Mouse (Mus musculus) left cerebral cortex, adult 2 months (tissue): ENCODE measurements at regions not wholly inside any gene's neighbourhood (a gene's known extent, or its start where the extent isn't known, plus 50 kb on each side); places are given as distances from the start of the nearest gene placed in this dataset.

ENCODE experiments used
- DNase-seq, 2 experiments: peaks; one replicate each; pipeline ENCODE4 v3.0.0; 2021 to 2022; ENCODE audit warnings: low spot score in 2 of 2, mixed read lengths in 1 of 2; ENCODE audit errors: extremely low spot score in 1 of 2
- H3K27ac ChIP-seq: fragments of 200-600 bp; 2 replicates; pipeline ENCODE4 v1.8.1; 2022
- H3K4me3 ChIP-seq: fragments of 200-600 bp; 2 replicates; pipeline ENCODE4 v1.8.1; 2022
- CTCF ChIP-seq: fragments of 200-600 bp; IDR thresholded peaks from 2 replicates; pipeline ENCODE4 v1.8.1; 2022; ENCODE audit warnings: antibody characterized with exemption, mild to moderate bottlenecking, moderate library complexity
- intact Hi-C: fragments of 180-260 bp; cut with DNase I; formaldehyde crosslinking; loops from one replicate; pipeline ENCODE4 v1.15.1; 2025

GRCm38 (mm10) chr3:50678611-50678988, 235.2 kb upstream of the Slc7a11 start:
- Histone ChIP-seq H3K27ac (no peak overlapping the region), H3K4me3 (no peak overlapping the region)
- intact Hi-C loops = no loop called here
- no peak for TF ChIP-seq CTCF
- no peak for DNase-seq

- TF ChIP-seq CTCF = no peak
- intact Hi-C loops = no loop called here
- Histone ChIP-seq H3K4me3 (no peak overlapping the region), H3K27ac (no peak overlapping the region)
- no peak for DNase-seq
These were observed 234.7 kb upstream of the Slc7a11 start for GRCm38 (mm10) chr3:50677953-50678610.

DNA sequence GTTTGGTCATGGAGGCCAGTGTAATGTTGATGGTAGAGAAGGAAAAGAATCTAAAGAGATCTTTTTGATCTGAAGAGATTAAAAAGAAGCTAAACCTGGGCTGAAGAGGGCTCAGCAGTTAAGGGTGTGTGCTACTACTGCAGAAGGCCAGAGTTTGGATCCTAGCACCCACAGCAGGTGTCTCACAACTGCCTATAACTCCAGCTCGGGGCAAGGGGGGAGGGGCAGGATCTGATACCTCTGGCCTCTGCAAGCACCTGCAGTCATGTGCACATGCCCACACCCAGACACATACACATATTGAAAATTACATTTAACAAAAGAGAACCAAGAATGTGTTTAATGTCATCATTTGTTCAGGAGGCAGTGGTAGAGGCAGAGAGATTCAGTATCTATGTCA, 232.4 kb upstream of the Slc7a11 start:
- Histone ChIP-seq H3K4me3 (no peak overlapping the region), H3K27ac (no peak overlapping the region)
- intact Hi-C loops = no loop called here
- no peak for TF ChIP-seq CTCF
- DNase-seq = no peak

GRCm38 (mm10) chr3:50674860-50675566, 231.6 kb upstream of the Slc7a11 start:
- no peak overlapping the region for H3K27ac ChIP-seq
- no peak overlapping the region for H3K4me3 ChIP-seq
- no peak for TF ChIP-seq CTCF
- intact Hi-C loops = no loop called here
- DNase-seq = no peak

DNA sequence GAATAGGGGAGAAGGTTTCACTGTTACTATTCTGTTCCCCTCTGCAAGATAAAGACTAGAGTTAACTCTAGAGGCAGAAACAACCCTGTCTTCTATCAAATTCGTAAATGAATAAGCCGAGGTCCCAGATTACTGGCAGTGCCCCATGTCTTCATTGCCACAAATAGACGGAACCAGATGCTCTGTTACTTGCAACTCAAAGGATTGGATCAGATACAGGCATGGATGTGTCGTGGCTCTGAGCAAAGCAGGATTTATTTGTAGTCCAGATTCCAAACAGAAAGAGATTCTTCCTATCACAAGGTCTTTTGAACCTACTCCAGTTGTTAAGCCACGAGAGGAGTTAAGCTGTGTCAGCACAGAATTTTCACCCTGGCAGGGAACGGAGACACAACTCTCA, 221.9 kb upstream of the Slc7a11 start:
- H3K27ac ChIP-seq = no peak overlapping the region
- TF ChIP-seq CTCF = no peak
- intact Hi-C loops = no loop called here
- H3K4me3 ChIP-seq = no peak overlapping the region
- DNase-seq = no peak

GRCm38 (mm10) chr3:50660966-50661365, 217.6 kb upstream of the Slc7a11 start:
- no peak overlapping the region for H3K27ac ChIP-seq
- TF ChIP-seq CTCF = no peak
- intact Hi-C loops = no loop called here

DNA sequence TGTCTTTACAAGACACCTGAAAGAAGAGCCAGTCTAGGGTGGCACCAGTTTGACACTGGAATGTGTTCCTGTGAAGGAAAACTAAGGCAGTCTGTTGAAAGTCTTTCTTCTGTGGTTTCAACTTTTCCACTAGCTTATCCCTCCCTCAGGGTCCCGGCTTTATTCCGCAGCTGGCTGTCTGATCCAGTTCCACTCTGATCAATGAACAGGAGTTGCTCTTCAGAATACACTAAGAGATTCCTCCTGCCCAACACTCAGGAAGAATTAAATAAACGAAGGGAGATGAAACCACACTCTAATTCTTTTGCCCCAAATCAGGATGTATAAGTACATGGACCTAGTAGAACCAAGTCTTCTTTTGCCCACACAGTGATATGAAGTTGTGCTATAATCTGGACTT, 217.2 kb upstream of the Slc7a11 start:
- intact Hi-C loops = no loop called here

More at GRCm38 (mm10) chr3:50660966-50661365, 217.6 kb upstream of the Slc7a11 start:
- no peak for DNase-seq
- no peak overlapping the region for H3K4me3 ChIP-seq

GRCm38 (mm10) chr3:50657890-50658289, 214.5 kb upstream of the Slc7a11 start:
- Histone ChIP-seq H3K4me3 (no peak overlapping the region), H3K27ac (no peak overlapping the region)
- no peak for TF ChIP-seq CTCF
- intact Hi-C loops = no loop called here
- no peak for DNase-seq

More for the DNA sequence above, 217.2 kb upstream of the Slc7a11 start:
- no peak for DNase-seq
- Histone ChIP-seq H3K27ac (no peak overlapping the region), H3K4me3 (no peak overlapping the region)
- no peak for TF ChIP-seq CTCF

- Histone ChIP-seq H3K27ac (no peak overlapping the region), H3K4me3 (no peak overlapping the region)
- TF ChIP-seq CTCF = no peak
- no peak for DNase-seq
- intact Hi-C loops = no loop called here
These were observed 211.0 kb upstream of the Slc7a11 start for GRCm38 (mm10) chr3:50654441-50654840.

DNA sequence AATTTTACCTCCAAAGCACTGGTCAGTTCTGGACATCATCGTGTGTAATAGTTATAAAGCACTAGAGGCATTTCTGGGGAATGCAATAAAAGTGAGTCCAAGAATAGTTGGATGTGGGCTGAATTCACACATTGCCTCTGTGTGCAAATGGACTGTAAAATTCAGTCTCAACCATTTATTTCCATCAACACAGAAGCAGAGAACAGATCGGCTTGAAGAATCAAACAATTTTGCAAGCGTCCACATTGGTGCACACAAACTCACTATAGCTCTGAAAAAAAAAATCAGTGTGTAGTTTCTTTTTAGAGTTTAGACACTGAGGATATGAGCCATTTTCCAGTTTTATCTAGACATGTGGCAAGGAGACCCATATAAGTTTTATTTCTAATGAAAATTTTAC, 208.9 kb upstream of the Slc7a11 start:
- no peak for TF ChIP-seq CTCF
- Histone ChIP-seq H3K27ac (no peak overlapping the region), H3K4me3 (no peak overlapping the region)
- DNase-seq = no peak
- intact Hi-C loops = no loop called here

DNA sequence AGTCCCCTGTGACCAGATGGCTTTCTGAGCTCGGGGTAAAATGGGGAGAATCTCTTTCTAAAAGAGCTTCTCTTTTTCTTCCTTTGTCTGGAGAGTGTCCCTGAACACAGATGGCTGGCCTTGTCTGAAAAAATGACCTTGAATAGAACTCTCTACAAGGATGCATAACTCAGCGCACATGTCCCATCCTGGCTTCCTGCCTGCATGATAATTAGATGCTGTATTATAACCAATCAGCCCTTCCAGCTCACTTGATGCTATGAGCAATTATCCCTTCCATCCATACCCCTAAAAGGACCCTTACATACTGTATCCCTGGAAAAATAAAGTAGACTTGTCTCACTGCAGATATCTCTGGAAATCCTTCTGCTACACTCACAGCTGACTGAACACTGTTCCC, 199.7 kb upstream of the Slc7a11 start:
- Histone ChIP-seq H3K4me3 (no peak overlapping the region), H3K27ac (no peak overlapping the region)
- intact Hi-C loops = no loop called here
- DNase-seq = no peak
- no peak for TF ChIP-seq CTCF

DNA sequence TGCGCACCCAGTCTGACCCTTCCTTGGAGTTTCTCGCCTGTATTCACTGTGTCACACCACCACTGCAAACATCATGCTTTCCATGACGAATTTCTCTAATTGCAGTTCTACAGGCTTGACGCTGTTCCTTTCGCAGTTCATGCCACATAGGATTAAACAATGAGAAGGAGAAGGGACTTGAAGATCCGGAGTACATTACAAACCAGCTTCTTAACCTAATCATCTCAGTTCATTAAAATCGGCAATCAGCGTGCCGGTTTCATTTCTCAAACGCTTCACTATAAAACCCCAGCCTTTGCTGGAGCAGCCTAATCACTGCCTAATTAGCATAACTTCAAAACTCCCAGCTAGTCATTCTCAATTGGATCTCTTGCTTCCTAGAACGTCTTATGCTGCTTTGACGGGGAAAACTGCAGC, 196.5 kb upstream of the Slc7a11 start:
- DNase-seq = no peak
- TF ChIP-seq CTCF = no peak
- H3K27ac ChIP-seq = no peak overlapping the region
- intact Hi-C loops = loop anchor here (10.0 kb wide), 1 partner anchor 455 kb away; no protein-coding TSS in a partner anchor
- no peak overlapping the region for H3K4me3 ChIP-seq
